Mouse (Mus musculus): ENCODE measurements around the gene Krt33a. TPM values are rescaled to one million over a fixed set of nuclear protein-coding genes. Genes with fewer than 3 reads are reported as not detected.

The Krt33a gene
- total and polyA plus RNA-seq, 3 experiments, result not detected

GRCm38 (mm10) chr11:100019466-100019865, 3.5 kb upstream of the Krt33a start:
- H3K4me1 ChIP-seq (ENCODE audit: control insufficient read depth in 1 of 2, insufficient read depth in 2 of 2, low read length in 2 of 2), result no peaks in the 10 kb centered on the region
- H3K79me2 ChIP-seq (ENCODE audit: control insufficient read depth, insufficient read depth, low read length, poor library complexity), result no peaks in the 10 kb centered on the region
- H3K9me3 ChIP-seq (replicated peaks; ENCODE audit: insufficient read depth, low read length), result no peaks in the 10 kb centered on the region
- H3K36me3 ChIP-seq (ENCODE audit: control insufficient read depth in 1 of 2, insufficient read depth in 2 of 2, low read length in 2 of 2), result no peaks in the 10 kb centered on the region
- no peak overlapping the region for H3K9ac ChIP-seq (ENCODE audit: control insufficient read depth, low read depth, low read length, poor library complexity, severe bottlenecking)
- no peaks in the 10 kb centered on the region for H3K27me3 ChIP-seq (ENCODE audit: control insufficient read depth in 1 of 2, insufficient read depth in 2 of 2, low read length in 2 of 2)
- no peak for DNase-seq (ENCODE audit: low read depth, low spot score)
- TF ChIP-seq POLR2AphosphoS5 (IDR thresholded peaks at IDR 0.05; ENCODE audit: borderline replicate concordance, low read depth, low read length), result no peak
- TF ChIP-seq ZC3H11A (IDR thresholded peaks at IDR 0.05; ENCODE audit: low read depth, low read length), result no peak
- no peak for TF ChIP-seq MAX (IDR thresholded peaks at IDR 0.05; ENCODE audit: low read length)
- TF ChIP-seq MYC (IDR thresholded peaks at IDR 0.05; ENCODE audit: low read depth, low read length), result no peak
- no peak for TF ChIP-seq MYB (IDR thresholded peaks at IDR 0.05; ENCODE audit: low read depth, low read length)
- TF ChIP-seq ELF1 (IDR thresholded peaks at IDR 0.05; ENCODE audit: low read depth, low read length), result no peak
- TF ChIP-seq ZMIZ1 (IDR thresholded peaks at IDR 0.05; ENCODE audit: low read depth, low read length), result no peak
- no peak for TF ChIP-seq TCF12 (IDR thresholded peaks at IDR 0.05; ENCODE audit: low read depth, low read length)
- TF ChIP-seq ZNF384 (IDR thresholded peaks at IDR 0.05; ENCODE audit: low read depth, low read length), result no peak
- TF ChIP-seq CTCF (IDR thresholded peaks at IDR 0.05 in 2 of 3, conservative IDR thresholded peaks at IDR 0.05 in 1 of 3; ENCODE audit: control insufficient read depth in 1 of 3, insufficient read depth in 1 of 3, low read depth in 2 of 3, low read length in 3 of 3, poor library complexity in 1 of 3, severe bottlenecking in 1 of 3), result no peak
- no peak for TF ChIP-seq SIN3A (IDR thresholded peaks at IDR 0.05; ENCODE audit: low read length)
- no peak for TF ChIP-seq BHLHE40 (IDR thresholded peaks at IDR 0.05; ENCODE audit: borderline replicate concordance, low read depth, low read length)
- TF ChIP-seq MAFK (IDR thresholded peaks at IDR 0.05; ENCODE audit: borderline replicate concordance, low read depth, low read length), result no peak
- TF ChIP-seq MAZ (IDR thresholded peaks at IDR 0.05; ENCODE audit: low read depth, low read length), result no peak
- no peak for TF ChIP-seq ETS1 (IDR thresholded peaks at IDR 0.05; ENCODE audit: low read depth, low read length)
- TF ChIP-seq POLR2AphosphoS2 (IDR thresholded peaks at IDR 0.05; ENCODE audit: low read length), result no peak
- TF ChIP-seq EP300 (IDR thresholded peaks at IDR 0.05; ENCODE audit: low read depth in 1 of 2, low read length in 2 of 2), result no peak
- no peak for TF ChIP-seq NELFE (IDR thresholded peaks at IDR 0.05; ENCODE audit: low read depth, low read length)
- no peak overlapping the region for H3K4me3 ChIP-seq (ENCODE audit: control insufficient read depth in 1 of 2, insufficient read depth in 1 of 2, low read depth in 2 of 2, low read length in 2 of 2)
- no peak overlapping the region for H3K27ac ChIP-seq (ENCODE audit: control insufficient read depth, low read depth, low read length)

- Histone ChIP-seq H3K9me3 (replicated peaks; ENCODE audit: insufficient read depth, low read length) (no peaks in the 10 kb centered on the region), H3K79me2 (ENCODE audit: control insufficient read depth, insufficient read depth, low read length, poor library complexity) (no peaks in the 10 kb centered on the region), H3K4me3 (ENCODE audit: control insufficient read depth in 1 of 2, insufficient read depth in 1 of 2, low read depth in 2 of 2, low read length in 2 of 2) (no peak overlapping the region), H3K9ac (ENCODE audit: control insufficient read depth, low read depth, low read length, poor library complexity, severe bottlenecking) (no peak overlapping the region), H3K36me3 (ENCODE audit: control insufficient read depth in 1 of 2, insufficient read depth in 2 of 2, low read length in 2 of 2) (no peaks in the 10 kb centered on the region), H3K27ac (ENCODE audit: control insufficient read depth, low read depth, low read length) (no peak overlapping the region), H3K27me3 (ENCODE audit: control insufficient read depth in 1 of 2, insufficient read depth in 2 of 2, low read length in 2 of 2) (no peaks in the 10 kb centered on the region), H3K4me1 (ENCODE audit: control insufficient read depth in 1 of 2, insufficient read depth in 2 of 2, low read length in 2 of 2) (no peaks in the 10 kb centered on the region)
- no peak for DNase-seq (ENCODE audit: low read depth, low spot score)
- no peak for TF ChIP-seq MAZ (IDR thresholded peaks at IDR 0.05; ENCODE audit: low read depth, low read length)
- no peak for TF ChIP-seq MYC (IDR thresholded peaks at IDR 0.05; ENCODE audit: low read depth, low read length)
- no peak for TF ChIP-seq ETS1 (IDR thresholded peaks at IDR 0.05; ENCODE audit: low read depth, low read length)
- no peak for TF ChIP-seq ZNF384 (IDR thresholded peaks at IDR 0.05; ENCODE audit: low read depth, low read length)
- TF ChIP-seq BHLHE40 (IDR thresholded peaks at IDR 0.05; ENCODE audit: borderline replicate concordance, low read depth, low read length), result no peak
- TF ChIP-seq ELF1 (IDR thresholded peaks at IDR 0.05; ENCODE audit: low read depth, low read length), result no peak
- no peak for TF ChIP-seq KAT2A (conservative IDR thresholded peaks at IDR 0.05; ENCODE audit: low read depth, low read length)
Measured at GRCm38 (mm10) chr11:100013691-100014171, 2.3 kb downstream of the Krt33a start.
